Mouse (Mus musculus) kidney, embryonic 16.5 days (tissue): ENCODE measurements at regions not wholly inside any gene's neighbourhood (a gene's known extent, or its start where the extent isn't known, plus 50 kb on each side); places are given as distances from the start of the nearest gene placed in this dataset.

ENCODE experiments used
- ATAC-seq: fragments of 200-750 bp; cut with Nextera tagmentation; 2 replicates; pipeline ENCODE4 v1.8.0; 2017; ENCODE audit warnings: moderate TSS enrichment; ENCODE audit not compliant: low FRiP score, low TSS enrichment
- H3K27ac ChIP-seq: fragments of 300-500 bp; sonication (generic); 2 replicates; pipeline ENCODE4 v1.5.1; 2014; ENCODE audit warnings: low read length
- H3K27me3 ChIP-seq: fragments of 300-500 bp; sonication (generic); 2 replicates; pipeline ENCODE4 v1.6.1; 2014; ENCODE audit warnings: low read length, control low read depth, mixed read lengths; ENCODE audit not compliant: insufficient read depth
- H3K36me3 ChIP-seq: fragments of 300-500 bp; sonication (generic); 2 replicates; pipeline ENCODE4 v1.6.1; 2014; ENCODE audit warnings: low read length, control low read depth, mixed read lengths; ENCODE audit not compliant: insufficient read depth
- H3K4me1 ChIP-seq: fragments of 300-500 bp; sonication (generic); 2 replicates; pipeline ENCODE4 v1.6.1; 2014; ENCODE audit warnings: low read length, control low read depth, mixed read lengths; ENCODE audit not compliant: insufficient read depth
- H3K4me2 ChIP-seq: fragments of 300-500 bp; sonication (generic); replicated peaks from 2 replicates; pipeline ENCODE4 v1.6.1; 2014; ENCODE audit warnings: low read depth, low read length
- H3K4me3 ChIP-seq: fragments of 300-500 bp; sonication (generic); 2 replicates; pipeline ENCODE4 v1.5.1; 2014; ENCODE audit warnings: mild to moderate bottlenecking, low read length
- H3K9ac ChIP-seq: fragments of 300-500 bp; sonication (generic); replicated peaks from 2 replicates; pipeline ENCODE4 v1.6.1; 2014; ENCODE audit warnings: low read length
- H3K9me3 ChIP-seq: fragments of 300-500 bp; sonication (generic); 2 replicates; pipeline ENCODE4 v1.6.1; 2016; ENCODE audit warnings: low read length, control low read depth
- WGBS: fragments of 180-500 bp; shearing (Covaris S2); extraction: QIAGEN DNeasy Blood & Tissue Kit; methylation state at CpG from one replicate; pipeline ENCODE4 v1.1.7; 2014; 5-methylcytosine and 5-hydroxymethylcytosine counted together

DNA sequence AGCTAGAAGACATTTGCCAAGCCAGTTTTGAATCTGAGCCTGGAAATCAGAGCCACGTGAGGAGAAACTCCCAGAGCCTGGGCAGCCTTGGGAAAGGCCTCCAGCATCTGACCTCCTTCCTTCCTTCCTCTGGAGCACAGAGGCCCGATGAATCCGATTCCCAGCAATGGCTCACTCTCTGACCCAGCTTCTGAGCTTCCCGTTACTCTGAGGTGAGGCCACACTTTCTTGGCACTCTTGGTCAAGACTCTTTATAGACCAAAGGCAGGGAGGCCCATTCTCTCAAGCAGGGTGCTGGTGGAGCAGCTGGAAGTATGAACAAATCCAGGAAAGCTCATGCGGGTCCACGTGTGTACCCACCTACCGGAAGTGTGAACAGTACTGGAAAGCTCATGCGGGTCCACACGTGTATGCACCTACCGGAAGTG, 71.6 kb upstream of the Galnt15 start:
- 86% methylated on average over 10 of the region's 10 CpGs for WGBS
- Histone ChIP-seq H3K27me3 (no peaks in the 10 kb centered on the region), H3K4me3 (no peak overlapping the region), H3K36me3 (no peaks in the 10 kb centered on the region), H3K4me2 (no peak overlapping the region), H3K4me1 (no peaks in the 10 kb centered on the region), H3K9me3 (no peaks in the 10 kb centered on the region), H3K9ac (no peak overlapping the region), H3K27ac (no peak overlapping the region)
- no peak for ATAC-seq

DNA sequence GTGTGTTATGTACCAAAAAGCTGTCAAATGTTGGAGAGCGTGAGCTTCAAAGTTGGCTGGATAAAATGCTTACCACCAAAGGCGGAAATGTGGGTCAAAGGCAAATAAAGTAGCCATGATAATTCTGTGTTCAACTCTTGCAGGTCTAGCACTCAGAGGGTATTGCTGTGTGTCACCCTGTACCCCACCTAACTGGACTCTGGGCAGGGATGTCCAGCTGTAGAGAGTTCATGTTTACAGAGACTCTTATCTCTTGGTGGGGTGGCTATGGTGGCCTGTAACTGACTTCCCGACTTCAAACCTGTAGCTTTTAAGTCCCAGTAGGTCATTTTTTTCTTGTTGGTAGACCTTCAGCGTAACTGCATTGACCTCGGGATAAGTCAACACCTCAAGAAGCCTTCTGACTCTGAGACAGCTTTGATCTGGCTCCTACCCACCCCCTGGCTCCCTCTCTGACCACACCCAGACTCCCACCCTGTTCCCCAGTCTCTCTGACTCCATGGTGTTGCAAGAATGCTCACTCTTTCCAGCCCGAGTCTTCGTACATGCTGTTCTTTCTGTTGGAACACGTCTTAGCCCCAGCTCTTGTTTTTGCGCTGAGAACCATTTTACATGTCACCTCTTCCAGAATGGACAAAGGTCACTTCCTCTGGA, 68.5 kb upstream of the Galnt15 start:
- WGBS: 89% methylated on average over 9 of the region's 9 CpGs
- H3K9me3 ChIP-seq: no peaks in the 10 kb centered on the region
- ATAC-seq: no peak

GRCm38 (mm10) chr14:31961442-31961841, 67.3 kb upstream of the Galnt15 start:
- peak overlapping the region; percentile 49; the same call in 1 of the 2 replicates for H3K27ac ChIP-seq

More for the DNA sequence above, 68.5 kb upstream of the Galnt15 start:
- Histone ChIP-seq H3K27me3 (no peaks in the 10 kb centered on the region), H3K4me3 (no peak overlapping the region), H3K36me3 (no peaks in the 10 kb centered on the region), H3K4me1 (no peaks in the 10 kb centered on the region), H3K4me2 (no peak overlapping the region), H3K9ac (no peak overlapping the region), H3K27ac (no peak overlapping the region)

DNA sequence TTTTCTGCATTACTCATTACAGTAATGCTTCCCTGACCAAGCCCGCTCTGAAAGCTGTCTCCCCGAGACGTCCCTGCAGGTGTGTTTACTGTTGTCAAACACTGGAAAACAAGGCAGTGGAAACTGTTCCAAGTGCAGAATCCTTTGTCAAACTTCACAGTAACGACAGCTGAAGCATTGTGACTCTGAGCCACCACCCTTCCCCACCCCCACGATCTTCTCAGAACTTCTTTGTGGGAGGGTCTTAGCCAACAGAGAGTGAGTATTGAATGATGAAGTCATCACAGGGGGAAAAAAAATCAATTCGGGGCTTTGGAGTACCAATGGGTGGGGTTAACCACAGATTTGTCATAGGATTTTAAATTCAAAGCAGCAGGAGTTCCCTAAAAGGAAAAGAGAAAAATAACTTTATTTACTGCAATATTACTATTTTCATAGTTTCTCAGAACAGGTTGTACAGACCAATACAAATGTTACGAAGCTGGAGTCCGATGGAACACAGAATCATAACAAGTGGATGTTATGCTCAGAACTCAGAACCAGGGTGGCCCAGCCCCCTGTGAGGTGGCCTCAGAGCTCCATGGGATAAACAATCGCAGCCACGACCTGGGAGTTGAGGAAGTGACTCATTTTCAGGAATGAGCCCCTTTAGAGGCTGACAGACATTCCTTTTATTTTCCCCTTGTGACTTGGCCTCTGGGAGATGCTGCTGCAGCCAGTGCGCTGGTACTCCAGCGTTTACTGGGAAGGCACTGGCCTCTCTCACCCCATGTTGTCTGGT, 65.5 kb upstream of the Galnt15 start:
- Histone ChIP-seq H3K27me3 (no peaks in the 10 kb centered on the region), H3K4me2 (no peak overlapping the region), H3K36me3 (no peaks in the 10 kb centered on the region), H3K4me3 (no peak overlapping the region), H3K4me1 (no peaks in the 10 kb centered on the region), H3K9ac (no peak overlapping the region), H3K27ac (no peak overlapping the region), H3K9me3 (no peaks in the 10 kb centered on the region)
- WGBS: 52% methylated on average over 12 of the region's 12 CpGs
- no peak for ATAC-seq

More at GRCm38 (mm10) chr14:31961442-31961841, 67.3 kb upstream of the Galnt15 start:
- no peak overlapping the region for H3K4me2 ChIP-seq
- H3K4me1 ChIP-seq: no peaks in the 10 kb centered on the region
- no peaks in the 10 kb centered on the region for H3K27me3 ChIP-seq
- ATAC-seq: no peak
- no peak overlapping the region for H3K9ac ChIP-seq
- no peak overlapping the region for H3K4me3 ChIP-seq
- WGBS: 69% methylated on average over 5 of the region's 5 CpGs
- no peaks in the 10 kb centered on the region for H3K9me3 ChIP-seq
- H3K36me3 ChIP-seq: no peaks in the 10 kb centered on the region

GRCm38 (mm10) chr14:31964076-31964475, 64.7 kb upstream of the Galnt15 start:
- WGBS: 67% methylated on average over 2 of the region's 2 CpGs
- H3K9ac ChIP-seq: no peak overlapping the region
- no peaks in the 10 kb centered on the region for H3K4me1 ChIP-seq
- H3K36me3 ChIP-seq: no peaks in the 10 kb centered on the region
- H3K4me3 ChIP-seq: no peak overlapping the region
- no peak overlapping the region for H3K4me2 ChIP-seq
- H3K27me3 ChIP-seq: no peaks in the 10 kb centered on the region
- H3K27ac ChIP-seq: no peak overlapping the region
- ATAC-seq: no peak
- no peaks in the 10 kb centered on the region for H3K9me3 ChIP-seq

DNA sequence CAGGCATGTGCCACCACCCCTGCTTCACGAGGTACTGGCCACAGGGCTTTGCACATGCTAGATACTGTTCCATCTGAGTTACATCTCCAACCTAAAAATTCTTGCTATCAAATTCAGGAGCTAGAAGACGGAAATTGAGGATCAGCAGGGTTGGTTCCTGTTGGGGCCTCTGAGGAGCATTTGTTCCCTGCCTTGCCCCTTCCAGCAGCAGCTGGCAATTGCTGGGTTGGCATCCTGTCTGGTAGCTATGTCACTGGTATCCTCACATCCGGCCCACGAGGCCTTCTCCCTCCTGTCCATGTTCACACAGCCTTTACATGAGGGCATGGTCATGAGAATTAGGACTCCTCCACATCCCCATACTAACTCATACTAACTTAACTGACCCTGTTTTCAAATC, 64.0 kb upstream of the Galnt15 start:
- no peak for ATAC-seq
- no peaks in the 10 kb centered on the region for H3K9me3 ChIP-seq
- H3K27ac ChIP-seq: no peak overlapping the region
- no peaks in the 10 kb centered on the region for H3K27me3 ChIP-seq
- H3K4me2 ChIP-seq: no peak overlapping the region
- no peaks in the 10 kb centered on the region for H3K4me1 ChIP-seq
- H3K36me3 ChIP-seq: no peaks in the 10 kb centered on the region
- WGBS: 82% methylated on average over 4 of the region's 4 CpGs
- H3K4me3 ChIP-seq: no peak overlapping the region
- H3K9ac ChIP-seq: no peak overlapping the region

- Histone ChIP-seq H3K9me3 (no peaks in the 10 kb centered on the region), H3K27ac (no peak overlapping the region), H3K27me3 (no peaks in the 10 kb centered on the region), H3K4me3 (no peak overlapping the region), H3K4me2 (no peak overlapping the region), H3K9ac (no peak overlapping the region), H3K4me1 (no peaks in the 10 kb centered on the region), H3K36me3 (no peaks in the 10 kb centered on the region)
- 0 out of 2 replicates have a peak, but pooled peaks have one; percentile 12 for ATAC-seq
- WGBS: 82% methylated on average over 4 of the region's 4 CpGs
Observed at GRCm38 (mm10) chr14:31969531-31969930, 59.3 kb upstream of the Galnt15 start.

DNA sequence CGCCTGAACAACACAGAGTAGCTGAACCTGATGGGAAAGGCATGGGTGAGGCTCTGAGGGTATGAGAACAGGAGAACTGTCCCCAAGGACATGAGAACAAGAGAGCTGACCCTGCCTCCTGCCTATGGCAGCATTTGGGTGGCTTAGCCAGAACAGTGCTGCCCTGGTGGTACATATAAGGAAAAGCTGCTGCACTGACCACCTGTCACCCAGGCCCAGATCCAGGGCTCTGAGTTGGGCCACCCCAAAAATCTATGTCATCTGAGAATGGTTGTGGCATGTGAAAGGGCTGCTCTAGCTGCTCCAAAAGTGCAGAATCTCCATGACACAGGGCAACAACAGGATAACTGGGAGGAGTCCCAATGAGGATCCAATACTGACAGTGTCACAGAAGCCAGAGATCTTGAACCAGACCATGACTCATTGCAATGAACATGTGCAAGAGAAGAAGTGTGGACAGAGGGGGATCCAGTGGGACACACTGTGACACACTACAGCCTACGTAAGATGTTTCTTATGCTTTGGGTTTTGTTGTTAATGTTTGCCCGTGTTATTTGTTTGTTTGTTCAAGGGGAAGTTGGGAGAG, 58.5 kb upstream of the Galnt15 start:
- 79% methylated on average over 3 of the region's 3 CpGs for WGBS
- Histone ChIP-seq H3K27me3 (no peaks in the 10 kb centered on the region), H3K27ac (no peak overlapping the region), H3K9ac (no peak overlapping the region), H3K36me3 (no peaks in the 10 kb centered on the region), H3K9me3 (no peaks in the 10 kb centered on the region), H3K4me2 (no peak overlapping the region), H3K4me3 (no peak overlapping the region), H3K4me1 (no peaks in the 10 kb centered on the region)
- ATAC-seq: no peak

DNA sequence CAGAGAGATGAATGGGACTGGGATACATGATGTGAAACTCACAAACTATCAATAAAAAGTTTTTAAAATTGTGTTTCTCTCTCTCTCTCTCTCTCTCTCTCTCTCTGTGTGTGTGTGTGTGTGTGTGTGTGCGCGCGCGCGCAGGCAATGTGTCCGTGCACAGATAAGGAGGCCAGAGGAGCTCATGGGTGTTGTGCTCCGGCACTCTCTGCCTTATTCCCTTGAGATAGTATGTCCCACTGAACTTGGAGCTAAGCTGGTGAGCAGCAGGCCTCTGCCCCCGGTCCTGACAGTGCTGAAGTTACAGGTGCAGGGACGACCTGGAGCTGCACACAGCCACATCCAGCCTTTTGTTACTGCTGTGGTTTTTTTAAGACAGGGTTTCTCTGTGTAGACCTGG, 57.9 kb upstream of the Galnt15 start:
- no peak overlapping the region for H3K4me2 ChIP-seq
- H3K27ac ChIP-seq: no peak overlapping the region
- H3K9ac ChIP-seq: no peak overlapping the region
- no peaks in the 10 kb centered on the region for H3K36me3 ChIP-seq
- 76% methylated on average over 9 of the region's 9 CpGs for WGBS
- no peaks in the 10 kb centered on the region for H3K9me3 ChIP-seq
- no peak overlapping the region for H3K4me3 ChIP-seq
- H3K27me3 ChIP-seq: no peaks in the 10 kb centered on the region
- ATAC-seq: no peak
- H3K4me1 ChIP-seq: no peaks in the 10 kb centered on the region

DNA sequence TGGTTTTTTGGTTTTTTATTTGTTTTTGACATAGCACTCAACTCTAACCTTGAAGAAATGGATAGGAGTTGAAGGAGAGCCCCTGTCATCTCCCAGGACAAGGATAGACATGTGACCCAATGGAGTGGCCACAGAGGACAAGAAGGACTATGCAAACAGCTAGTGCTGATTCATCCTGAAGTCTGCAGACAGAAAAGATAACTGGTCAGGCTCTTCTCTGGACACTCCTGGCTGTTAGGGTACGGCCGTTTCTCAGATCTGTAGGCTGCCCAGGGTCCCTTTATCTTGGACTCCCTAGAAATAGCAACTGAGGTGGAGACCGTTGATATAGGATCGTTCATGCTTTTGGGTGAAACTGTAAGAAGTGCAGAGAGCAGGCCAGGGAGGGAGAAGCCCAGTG, 55.1 kb upstream of the Galnt15 start:
- H3K4me3 ChIP-seq: no peak overlapping the region
- no peaks in the 10 kb centered on the region for H3K27me3 ChIP-seq
- H3K9me3 ChIP-seq: no peaks in the 10 kb centered on the region
- no peaks in the 10 kb centered on the region for H3K36me3 ChIP-seq
- no peak overlapping the region for H3K27ac ChIP-seq
- no peak overlapping the region for H3K9ac ChIP-seq
- 92% methylated on average over 4 of the region's 4 CpGs for WGBS
- no peaks in the 10 kb centered on the region for H3K4me1 ChIP-seq
- no peak overlapping the region for H3K4me2 ChIP-seq
- ATAC-seq: no peak
